Mouse (Mus musculus) layer of hippocampus, postnatal 14 days (tissue): Measurements from ENCODE around the gene Gpc4. TPM values are rescaled to one million over a fixed set of nuclear protein-coding genes. Genes with fewer than 3 reads are reported as not detected.

Experiments
- DNase-seq, 2 experiments: peaks; one replicate each; pipeline ENCODE4 v3.0.0; 2021 to 2022; ENCODE audit warnings: low spot score in 2 of 2, mixed read lengths in 1 of 2
- long read RNA-seq, 2 experiments: library from polyadenylated mRNA; stranded (forward); transcript quantifications; one replicate each; pipeline ENCODE4 v2.0.0; 2021
- total RNA-seq, 2 experiments: library from RNA; stranded (reverse); gene quantifications; 2 replicates each; pipeline ENCODE4 v1.2.3; 2021

Gene Gpc4
- 10 to 100 TPM; 29.8 to 31.3 TPM for total RNA-seq
- long read RNA-seq, experiment 1, transcript Gpc4-201 (9 exons, 2,651 nt) = major isoform, 16 of 16 reads
- long read RNA-seq, experiment 1, partial matches to known transcripts = 0 of 16 reads
- long read RNA-seq, experiment 1, other reads (novel, unspliced or antisense) = 0 of 16 reads
- long read RNA-seq, experiment 2, transcript Gpc4-201 (9 exons, 2,651 nt) = major isoform, 29 of 31 reads
- long read RNA-seq, experiment 2, partial matches to known transcripts = 1 of 31 reads
- long read RNA-seq, experiment 2, other reads (novel, unspliced or antisense) = 1 of 31 reads

DNA sequence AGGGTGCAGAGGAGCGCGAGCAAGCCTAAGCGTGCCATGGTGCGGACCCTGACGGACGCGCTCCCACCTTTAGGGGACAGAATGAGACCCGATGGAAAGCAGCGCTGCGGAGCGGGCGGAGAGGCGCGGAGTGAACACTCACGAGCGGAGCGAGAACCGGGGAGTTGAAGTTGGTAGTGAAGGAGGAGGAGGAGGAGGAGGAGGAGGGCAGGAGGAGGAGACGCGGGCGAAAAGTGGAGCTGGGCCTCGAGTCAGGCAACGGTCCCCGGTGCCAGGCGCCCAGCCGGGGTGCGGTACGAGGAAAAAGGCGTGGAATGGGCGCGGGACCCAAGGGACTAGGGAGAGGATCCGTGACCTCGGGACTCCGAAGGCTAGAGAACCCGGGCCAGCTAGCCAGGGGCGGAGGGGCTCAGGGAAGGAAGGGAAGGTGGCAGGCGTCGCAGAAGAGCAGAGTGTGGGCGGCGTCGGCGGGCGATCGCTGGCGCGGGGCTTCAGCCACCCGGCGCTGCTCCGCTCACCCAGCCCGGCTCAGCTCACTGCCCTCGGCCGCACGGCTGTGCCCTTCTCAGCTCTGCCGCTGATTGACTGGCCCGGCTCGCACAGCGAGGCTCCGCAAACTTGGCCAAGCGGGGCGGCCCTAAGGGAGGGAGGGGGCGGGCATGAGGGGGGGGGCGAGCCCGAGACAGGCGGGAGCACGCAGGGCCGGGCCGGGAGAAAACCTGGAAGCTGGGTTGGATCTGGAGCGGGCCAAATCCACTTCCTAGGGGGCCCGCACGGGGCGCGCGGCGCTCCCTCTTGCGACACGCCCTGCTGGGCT, at the start of gene Gpc4:
Gene Gpc4 (minus strand): TSS at position 515 of the 817 bp plus-strand sequence.
- DNase-seq = peak; percentile 50 to 52

DNA sequence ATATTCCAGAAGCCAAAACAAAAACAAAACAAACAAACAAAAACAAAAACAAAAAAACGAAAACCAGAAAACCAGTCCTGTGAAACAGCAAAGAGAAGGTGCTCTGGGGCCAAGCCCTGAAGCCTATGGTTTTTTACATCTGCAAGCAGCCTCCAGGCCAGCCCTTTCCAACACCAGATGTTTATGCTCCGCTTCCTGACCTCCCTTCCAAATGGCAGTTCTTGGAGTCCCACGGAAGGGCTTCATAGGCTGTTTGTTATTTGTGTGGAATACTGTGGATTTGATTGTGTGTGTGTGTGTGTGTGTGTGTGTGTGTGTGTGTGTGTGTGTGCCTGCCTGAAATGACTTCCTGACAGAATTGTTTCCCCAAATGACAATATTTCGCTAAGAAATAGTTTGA, 47.8 kb upstream of the Gpc4 start:
- DNase-seq = no peak

DNA sequence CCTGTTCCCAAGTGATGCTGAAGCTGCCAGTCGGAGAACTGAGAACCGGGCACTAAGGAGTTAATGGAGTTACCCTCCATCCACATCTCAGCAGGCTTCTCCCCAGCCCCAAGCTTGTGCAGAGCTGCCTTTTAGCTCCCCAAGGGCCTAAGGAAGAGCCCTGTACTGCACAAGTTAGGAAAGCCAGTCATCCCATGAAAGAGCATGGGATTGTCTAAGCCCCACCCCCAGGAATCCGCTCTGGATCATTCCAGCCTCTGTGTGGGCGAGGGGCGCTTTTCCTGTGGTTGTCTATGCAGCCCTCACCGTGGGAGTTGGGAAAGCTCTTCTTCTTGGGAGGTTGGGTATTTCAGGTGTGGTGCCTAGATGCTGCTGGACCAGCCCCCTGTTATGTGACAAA, 34.8 kb upstream of the Gpc4 start:
- DNase-seq = no peak

DNA sequence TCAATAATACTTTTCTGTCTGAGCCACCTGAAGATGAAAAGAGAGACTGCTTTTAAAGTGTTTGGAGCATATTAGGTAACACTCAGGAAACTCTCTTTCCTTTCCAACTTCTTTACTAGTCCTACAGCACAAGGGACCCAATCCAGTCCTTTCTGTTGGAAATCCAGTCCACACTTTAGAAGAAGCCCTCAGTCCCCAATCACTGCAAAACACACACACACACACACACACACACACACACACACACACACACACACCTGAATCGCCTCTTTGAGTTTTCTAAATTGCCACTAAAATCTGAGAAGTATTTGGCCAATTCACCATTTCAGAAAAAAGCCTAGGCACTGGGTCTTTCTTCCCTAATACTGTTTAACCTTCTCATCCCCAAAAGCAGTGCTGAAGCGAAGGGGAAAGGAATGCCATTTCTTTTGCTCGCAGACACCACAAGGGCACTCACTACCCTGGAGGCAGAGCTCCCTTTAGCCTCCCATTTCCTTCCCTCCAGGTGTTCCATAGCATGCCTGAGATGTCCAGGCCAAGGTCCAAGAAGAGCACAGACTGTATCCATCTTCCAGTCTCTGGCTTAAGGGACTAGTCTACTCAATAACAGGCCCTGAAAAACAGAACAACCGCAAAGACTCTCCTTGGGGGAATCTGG, 28.4 kb upstream of the Gpc4 start:
- DNase-seq = no peak

- no peak for DNase-seq
Observed at GRCm38 (mm10) chrX:52189094-52189493, 24.0 kb upstream of the Gpc4 start.

DNA sequence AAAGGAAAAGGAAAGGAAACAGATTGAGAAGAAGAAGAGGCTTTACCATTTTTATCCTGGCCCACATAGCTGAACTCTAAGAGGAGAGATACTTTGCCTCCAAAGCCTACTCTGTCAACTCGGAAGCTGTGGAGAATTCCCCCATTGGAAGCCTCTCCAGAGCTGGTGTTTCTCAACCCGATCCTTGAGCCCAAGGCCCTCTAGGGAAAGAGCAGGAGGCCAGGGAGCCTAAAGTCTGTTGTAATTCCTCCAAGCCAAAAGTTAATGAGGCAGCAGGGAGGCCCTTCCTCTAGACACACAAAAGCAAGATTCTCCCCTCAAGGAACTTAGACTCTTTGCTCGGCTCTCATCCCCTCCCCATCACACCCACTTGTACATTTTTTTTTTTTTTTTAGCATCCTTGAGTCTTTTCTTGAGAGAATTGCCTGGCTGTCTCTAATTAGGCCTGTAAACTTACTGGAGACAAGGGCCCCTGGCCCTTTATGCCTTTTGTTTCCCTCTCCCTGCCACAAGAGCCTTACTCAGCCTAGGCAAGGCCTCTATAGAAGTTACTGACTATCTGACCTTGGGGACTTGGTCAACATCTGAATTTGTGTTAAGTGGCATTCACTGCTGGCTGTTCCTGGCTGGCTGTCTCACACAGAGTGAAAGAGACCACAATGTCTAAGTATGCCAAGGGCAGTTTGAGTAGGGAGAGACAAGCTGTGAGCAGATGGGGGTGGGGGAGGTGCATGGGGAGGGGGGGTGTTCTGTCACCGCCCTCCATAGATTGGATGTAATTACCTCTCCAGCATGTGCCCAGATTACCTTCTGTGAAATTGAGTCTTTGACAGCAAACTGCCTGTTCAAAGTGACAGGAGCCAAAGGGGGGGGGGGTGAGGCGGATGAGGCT, 18.7 kb upstream of the Gpc4 start:
- peak in 1 of 2 experiments; percentile 5 for DNase-seq

DNA sequence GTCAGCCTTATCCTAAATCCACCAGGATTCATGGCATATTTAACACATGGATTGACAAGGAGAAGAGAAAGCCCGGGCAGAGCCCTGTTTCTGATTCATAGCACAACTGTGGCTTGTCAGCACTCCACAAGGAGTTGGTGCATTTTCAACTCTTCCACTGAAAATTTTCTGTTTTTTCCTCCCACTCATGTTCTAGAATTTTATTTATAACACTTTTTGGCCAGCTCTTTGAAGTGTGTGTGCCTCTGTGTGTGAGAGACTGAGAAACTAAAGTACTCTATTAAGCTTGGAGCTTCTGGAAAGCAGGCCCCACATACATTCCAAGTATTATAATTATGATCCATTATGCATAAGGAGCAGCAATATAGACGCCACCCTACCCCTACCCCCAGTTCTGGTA, 16.3 kb upstream of the Gpc4 start:
- DNase-seq = no peak

DNA sequence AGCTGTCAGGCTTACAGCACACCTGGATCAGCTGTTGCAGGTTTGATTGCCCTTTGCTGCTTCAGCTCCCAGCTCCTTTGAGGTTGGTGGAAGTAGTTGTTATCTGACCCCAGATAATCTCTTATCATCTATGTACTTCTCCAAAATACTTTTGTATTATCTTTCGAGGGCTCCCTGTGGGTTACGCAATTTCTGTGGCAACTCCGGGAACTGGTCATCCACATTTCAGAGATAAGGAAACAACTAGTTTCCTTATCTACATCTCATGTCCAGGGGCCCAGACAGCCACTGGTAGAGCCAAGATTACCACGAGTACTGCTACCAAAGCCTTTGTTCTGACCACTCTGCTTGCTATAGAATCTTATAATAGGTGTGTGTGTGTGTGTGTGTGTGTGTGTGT, 12.0 kb upstream of the Gpc4 start:
- no peak for DNase-seq

GRCm38 (mm10) chrX:52167519-52168244, 2.6 kb upstream of the Gpc4 start:
- no peak for DNase-seq

DNA sequence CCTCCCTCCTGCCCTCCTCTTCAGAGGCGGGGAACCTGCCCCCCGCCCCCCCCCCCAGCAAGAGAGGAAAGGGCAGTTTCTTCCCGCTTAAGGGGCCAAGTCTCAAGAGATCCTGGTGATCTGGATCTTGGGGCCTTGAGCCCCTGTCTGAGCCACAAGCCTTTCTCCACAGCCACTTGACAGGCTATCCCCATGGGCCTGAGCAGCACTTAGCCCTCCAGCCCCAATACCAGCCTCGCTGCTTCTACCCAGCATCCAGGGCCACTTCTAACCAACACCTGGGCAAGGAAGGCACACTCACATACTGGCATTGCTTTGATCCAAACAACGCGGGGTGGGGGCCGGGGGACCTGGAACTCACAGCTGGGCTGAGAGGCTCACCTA, 495 bp upstream of the Gpc4 start:
- no peak for DNase-seq

DNA sequence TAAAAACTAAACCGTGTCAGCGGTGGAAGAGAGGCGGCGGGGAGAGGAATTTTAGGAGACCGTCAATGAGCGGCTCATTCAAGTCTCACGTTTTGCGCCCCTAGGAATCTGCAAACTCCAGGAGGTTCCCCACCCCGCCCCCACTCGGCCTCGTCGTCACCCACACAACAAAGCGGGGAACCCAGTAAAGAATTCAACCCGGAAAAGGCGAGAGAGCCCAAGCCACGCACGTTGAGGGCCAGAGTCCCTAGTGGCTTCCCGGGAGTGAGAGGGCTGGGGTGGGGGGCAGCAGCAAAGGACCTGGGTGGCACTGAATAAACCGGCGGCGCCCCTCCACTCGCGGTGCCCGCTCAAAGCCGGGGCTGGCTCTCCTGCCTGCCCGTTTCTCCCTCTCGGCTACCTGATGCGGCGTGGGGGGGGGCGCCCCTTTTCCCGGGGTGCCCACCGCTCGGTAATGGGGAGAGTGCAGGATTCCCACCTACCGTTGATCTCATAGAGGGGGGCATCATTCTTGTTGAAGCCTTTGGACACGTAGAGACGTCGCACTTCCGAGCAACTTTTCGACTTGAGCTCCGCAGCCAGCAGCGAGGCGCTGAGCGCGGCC, 816 bp downstream of the Gpc4 start:
- no peak for DNase-seq

- no peak for DNase-seq
Observed at GRCm38 (mm10) chrX:52163418-52164133, 1.5 kb downstream of the Gpc4 start.

DNA sequence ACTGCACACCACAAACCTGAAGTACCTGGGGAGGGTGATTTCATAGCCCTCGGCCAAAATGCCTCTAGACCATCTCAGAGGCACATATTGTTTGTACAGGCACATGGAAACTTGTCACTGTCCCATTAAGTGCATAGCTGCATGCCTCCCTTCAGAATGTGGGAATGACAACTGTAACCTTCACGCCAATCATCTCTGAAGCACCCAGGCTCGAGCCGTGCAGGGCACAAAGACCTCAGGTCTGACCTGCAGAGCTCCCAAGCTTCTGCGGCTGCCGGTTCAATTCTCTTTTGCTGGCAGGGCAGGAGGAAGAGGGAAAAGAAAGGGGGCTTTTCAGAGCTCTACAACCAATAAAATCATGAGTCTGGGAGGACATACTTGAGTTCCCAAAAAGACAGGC, 2.3 kb downstream of the Gpc4 start:
- no peak for DNase-seq

GRCm38 (mm10) chrX:52162206-52162605, 2.8 kb downstream of the Gpc4 start:
- no peak for DNase-seq

GRCm38 (mm10) chrX:52159621-52160020, 5.4 kb downstream of the Gpc4 start:
- no peak for DNase-seq

GRCm38 (mm10) chrX:52155408-52155953, 9.6 kb downstream of the Gpc4 start:
- no peak for DNase-seq

- no peak for DNase-seq
Observed at GRCm38 (mm10) chrX:52154821-52155220, 10.2 kb downstream of the Gpc4 start.

DNA sequence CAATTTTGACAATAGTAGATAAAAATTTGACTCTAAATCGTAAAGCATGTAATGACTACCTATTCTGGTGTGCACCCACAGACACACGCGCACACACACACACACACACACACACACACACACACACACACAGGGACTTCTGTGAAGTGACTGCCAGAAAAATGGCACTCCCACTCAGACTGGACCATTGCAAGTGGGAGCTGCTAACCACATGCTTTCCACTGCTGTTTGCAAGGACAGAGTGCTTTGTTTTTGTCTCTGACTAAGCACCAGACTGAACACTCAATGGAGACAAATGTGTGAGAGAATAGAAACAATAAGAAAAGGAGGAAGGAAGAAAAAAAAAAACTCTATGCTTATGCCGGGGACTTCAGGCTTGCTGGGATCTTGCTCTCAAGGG, 11.6 kb downstream of the Gpc4 start:
- DNase-seq = no peak

- no peak for DNase-seq
Observed at GRCm38 (mm10) chrX:52152961-52153360, 12.1 kb downstream of the Gpc4 start.
